Mouse (Mus musculus): ENCODE results near the gene Snx9.

DNA sequence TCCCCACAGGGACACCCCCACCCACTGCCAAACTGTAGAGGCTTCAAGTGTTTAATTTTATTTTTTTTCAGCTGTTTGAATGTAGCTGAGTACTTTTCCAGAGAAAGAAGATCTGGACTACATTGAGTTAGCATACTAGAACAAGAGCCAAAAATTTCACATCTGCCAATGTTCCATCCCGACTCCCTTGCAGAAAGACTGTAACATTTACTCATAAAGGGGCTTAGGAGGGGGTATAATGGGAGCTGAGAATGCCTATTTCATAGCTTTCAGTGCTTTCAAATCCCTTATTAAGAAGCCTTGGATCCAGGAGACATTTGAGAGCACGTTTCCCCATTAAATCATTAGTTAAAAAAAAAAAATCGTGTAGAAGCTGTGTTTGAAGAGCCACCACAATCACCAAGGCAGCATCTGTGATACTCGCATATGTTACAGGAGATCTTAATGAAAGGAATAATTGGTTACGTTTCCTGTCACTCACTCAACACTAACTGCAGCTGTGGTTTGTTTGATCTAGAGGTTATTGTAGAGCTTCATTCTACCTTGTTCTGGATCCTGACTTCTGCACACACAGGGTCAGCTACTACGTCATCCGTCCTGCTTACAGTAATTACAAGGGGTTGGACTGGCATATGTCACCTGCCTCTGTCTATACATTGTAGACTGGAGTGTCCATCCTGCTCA is 35.8 kb upstream of the Snx9 start:
- TF ChIP-seq CTCF (IDR thresholded peaks at IDR 0.05; ENCODE audit: borderline replicate concordance, extremely low read depth, insufficient read depth, insufficient read length) = no peak
- no peak for TF ChIP-seq POLR2A (IDR thresholded peaks at IDR 0.05; ENCODE audit: borderline replicate concordance, extremely low read depth, insufficient read depth, insufficient read length, poor library complexity, severe bottlenecking)

Measured in brain, embryonic 14.5 days (tissue).